Mouse (Mus musculus) testis, adult 2 months (tissue): ENCODE data around the gene Dyrk1a.

Experiments used
- CTCF ChIP-seq: fragments of 200-500 bp; IDR thresholded peaks from 2 replicates; pipeline ENCODE4 v1.5.1; 2012; ENCODE audit warnings: low read depth, mild to moderate bottlenecking, inconsistent platforms, low read length, moderate library complexity; ENCODE audit not compliant: control insufficient read depth, insufficient read depth, insufficient replicate concordance
- POLR2A ChIP-seq: fragments of 200-500 bp; IDR thresholded peaks from 2 replicates; pipeline ENCODE4 v1.6.1; 2012; ENCODE audit warnings: low read depth, mild to moderate bottlenecking, inconsistent platforms, low read length, moderate library complexity; ENCODE audit not compliant: control insufficient read depth

DNA sequence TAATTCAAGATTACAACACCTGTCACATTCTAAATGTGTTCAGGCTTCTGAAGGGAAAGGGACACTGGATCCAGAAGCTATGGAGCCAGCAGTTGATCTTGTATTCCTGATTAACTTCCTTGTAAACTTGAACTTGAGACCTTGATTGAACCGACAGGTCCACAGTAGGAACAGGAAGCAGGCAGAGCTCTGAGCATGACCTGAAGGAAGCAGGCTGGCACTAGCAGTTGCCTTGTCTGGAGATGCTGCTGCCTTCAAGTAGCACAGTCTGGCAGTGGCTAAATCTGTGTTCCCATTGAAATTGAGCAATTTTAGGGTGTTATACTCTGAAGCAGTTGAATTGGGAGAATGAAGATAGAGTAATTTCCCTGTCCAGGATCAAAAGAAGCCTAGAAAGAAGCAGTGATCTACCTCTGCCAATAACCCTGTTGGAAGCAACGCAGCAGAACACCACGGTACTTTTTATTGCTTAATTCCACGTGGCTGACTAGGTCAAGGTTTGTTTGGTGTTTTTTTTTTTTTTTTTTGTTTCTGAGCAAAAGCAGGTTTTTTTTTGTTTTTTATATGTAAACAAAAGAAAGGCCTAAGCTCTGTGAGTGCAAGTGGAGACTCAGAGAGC is 124.0 kb downstream of the Dyrk1a start:
- TF ChIP-seq CTCF (no peak), POLR2A (no peak)
